Mouse (Mus musculus): ENCODE results near the gene Slc24a5. TPM values are rescaled to one million over a fixed set of nuclear protein-coding genes. Genes with fewer than 3 reads are reported as not detected.
"Not testable (repeated sequence)": the region's sequence is repeated elsewhere in the genome, so short reads cannot be mapped to it uniquely, and the experiment has no call there.

The Slc24a5 gene
- total RNA-seq (2015; ENCODE audit: low replicate concordance) (not detected in 2 replicates), total RNA-seq (2017; ENCODE audit: low replicate concordance) (0.98 TPM in 1 of 2 replicates, not detected in the other)

- no peak for ATAC-seq (replicated peaks; ENCODE audit: low FRiP score, poor library complexity, severe bottlenecking)
These were observed at the start of gene Slc24a5 for GRCm38 (mm10) chr2:125067894-125068293. Slc24a5 (plus strand) TSS chr2:125068124.

- ATAC-seq (replicated peaks; ENCODE audit: low FRiP score, poor library complexity, severe bottlenecking) = no peak
These were observed 43.5 kb upstream of the Slc24a5 start for GRCm38 (mm10) chr2:125024386-125024785.

DNA sequence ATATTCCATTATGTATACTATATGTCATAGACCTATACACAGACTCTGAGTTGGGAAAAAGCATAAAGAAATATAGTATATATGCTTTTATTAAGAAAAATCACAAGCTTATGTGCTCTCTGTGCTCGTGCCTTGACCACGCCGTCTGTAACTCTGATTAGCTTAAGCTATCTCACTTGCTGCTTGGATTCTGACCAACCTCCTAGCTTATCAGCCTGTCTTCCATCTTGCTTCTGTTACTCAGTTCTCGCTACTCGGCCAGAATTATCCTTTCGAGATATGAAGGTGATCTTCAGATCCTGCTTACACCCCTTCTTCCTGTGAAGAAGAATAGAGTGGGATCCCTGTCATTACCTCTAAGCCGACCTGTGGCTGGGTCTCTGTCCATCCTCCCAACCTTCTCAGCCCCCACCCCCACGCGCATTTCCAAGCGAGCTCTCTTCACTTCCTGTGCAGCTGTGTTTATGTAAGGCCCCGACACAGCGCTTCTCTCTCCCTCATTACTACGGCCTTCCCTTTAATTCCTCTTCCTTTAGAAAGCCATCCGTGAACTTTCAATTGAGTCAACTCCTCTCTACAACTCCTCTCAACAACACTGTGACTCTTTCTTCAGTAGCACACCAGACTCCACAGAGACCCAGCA lies 41.4 kb upstream of the Slc24a5 start:
- no peak for ATAC-seq (replicated peaks; ENCODE audit: low FRiP score, poor library complexity, severe bottlenecking)

GRCm38 (mm10) chr2:125030591-125030990 lies 37.3 kb upstream of the Slc24a5 start:
- no peak for ATAC-seq (replicated peaks; ENCODE audit: low FRiP score, poor library complexity, severe bottlenecking)

DNA sequence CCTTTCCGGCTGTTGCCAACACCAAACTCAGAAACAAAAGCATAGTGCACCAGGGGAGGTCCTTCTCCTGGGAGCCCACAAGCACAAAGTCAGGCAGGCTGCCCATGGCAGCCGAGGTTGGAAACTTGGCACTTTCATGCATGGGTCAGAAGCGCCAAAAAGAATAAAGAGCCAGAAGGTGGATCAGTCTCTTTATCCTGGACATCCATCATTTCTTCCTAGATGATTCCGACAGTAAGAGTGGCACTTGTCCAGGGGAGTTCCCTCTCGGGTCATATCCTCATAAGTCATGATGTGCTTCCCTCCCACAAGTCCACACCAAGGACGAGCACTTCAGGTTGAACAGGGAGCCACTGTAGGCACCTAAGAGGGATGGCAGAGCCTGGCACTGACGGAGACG lies 36.8 kb upstream of the Slc24a5 start:
- ATAC-seq (replicated peaks; ENCODE audit: low FRiP score, poor library complexity, severe bottlenecking) = no peak

DNA sequence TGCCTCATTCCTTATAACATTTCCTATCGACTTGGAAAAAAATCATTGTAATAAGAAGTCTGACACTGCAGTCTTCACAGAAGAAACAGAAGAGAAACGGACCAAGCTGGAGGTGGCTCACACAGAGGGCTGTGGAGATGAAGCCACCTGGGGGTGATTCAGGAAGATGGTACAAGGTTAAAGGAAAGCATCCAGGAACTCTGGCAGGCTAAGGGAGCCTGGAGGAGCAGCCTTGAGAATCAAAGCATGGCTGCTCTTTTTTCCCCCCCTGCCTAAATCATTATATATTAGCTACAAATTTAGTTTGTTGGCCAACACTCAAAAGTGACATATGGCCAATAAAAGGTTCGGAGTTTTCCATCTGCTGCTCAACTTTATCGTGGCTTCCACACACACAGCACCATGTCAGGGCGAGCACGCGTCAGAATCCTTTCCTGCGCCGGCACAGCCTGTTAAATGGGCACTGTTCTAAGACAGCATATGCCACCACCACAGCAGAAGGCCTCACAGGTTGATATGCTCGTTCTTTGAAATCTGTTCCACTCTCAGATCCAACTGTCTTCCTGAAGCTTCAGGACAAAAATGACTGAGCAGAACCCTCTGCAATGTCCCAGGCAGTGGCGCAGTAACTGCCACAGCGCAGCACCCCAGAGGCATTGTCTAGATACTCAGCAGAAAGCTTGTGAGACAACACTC lies 36.2 kb upstream of the Slc24a5 start:
- no peak for ATAC-seq (replicated peaks; ENCODE audit: low FRiP score, poor library complexity, severe bottlenecking)

DNA sequence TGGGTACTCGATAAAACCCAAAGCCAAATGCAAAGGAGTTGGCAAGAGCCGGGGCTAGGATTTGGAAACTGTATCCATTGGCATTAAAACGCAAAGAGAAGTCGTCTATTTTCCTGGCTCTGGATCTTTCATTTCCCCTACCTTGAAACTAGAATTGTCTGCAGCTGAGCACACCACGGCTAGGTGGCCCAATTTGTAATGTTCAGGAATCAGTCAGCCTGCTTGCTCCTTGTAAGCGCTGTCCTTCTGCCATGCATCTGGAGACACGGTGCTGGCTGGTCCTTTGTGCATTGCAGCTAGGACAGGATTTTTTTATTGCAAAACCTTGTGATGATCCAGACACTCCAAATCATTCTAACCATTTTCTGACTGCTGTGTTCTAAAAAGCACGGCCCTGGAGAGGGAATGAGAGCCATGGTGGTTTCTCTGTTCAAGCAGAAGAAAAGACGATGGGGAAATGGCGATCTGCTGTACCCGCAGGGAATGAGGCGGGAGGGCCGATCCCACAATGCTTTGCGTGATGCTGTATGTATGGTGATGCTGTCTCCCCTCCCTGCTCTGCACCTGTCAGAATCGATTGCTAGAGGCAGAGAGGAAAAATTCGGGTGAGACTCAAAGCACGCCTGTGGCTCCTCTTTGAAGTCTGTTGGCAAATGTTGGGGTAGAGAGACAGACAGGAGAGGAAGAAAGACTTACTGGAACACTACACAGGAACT lies 35.5 kb upstream of the Slc24a5 start:
- ATAC-seq (replicated peaks; ENCODE audit: low FRiP score, poor library complexity, severe bottlenecking) = no peak

- no peak for ATAC-seq (replicated peaks; ENCODE audit: low FRiP score, poor library complexity, severe bottlenecking)
These were observed 34.7 kb upstream of the Slc24a5 start for GRCm38 (mm10) chr2:125033042-125033743.

DNA sequence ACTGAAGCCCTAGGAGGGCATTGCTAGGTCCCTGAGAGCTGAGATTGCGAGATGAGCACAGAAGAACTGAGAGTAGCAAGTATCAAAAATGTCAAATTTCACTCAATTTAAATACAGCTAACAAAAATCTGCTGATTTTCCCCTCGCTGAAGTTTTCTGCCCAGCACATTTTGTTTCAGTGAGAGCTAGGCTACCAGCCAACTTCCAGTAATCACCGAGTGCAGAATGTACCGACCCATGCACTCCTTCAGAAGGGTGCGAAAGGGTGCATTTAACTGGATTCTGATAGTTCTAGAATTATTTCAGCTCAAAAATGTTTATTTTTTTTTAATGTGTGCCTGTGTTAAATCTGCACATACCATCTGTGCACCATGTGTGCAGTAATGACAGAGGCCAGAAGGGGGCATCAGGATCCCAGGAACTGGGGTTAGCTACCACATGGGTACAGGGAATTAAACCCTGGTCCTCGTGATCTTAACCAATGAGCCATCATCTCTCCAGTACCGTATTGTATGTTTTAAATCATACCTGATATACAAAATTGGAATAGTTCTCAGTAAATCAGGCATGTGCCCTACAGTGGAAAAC lies 12.5 kb upstream of the Slc24a5 start:
- ATAC-seq (replicated peaks; ENCODE audit: low FRiP score, poor library complexity, severe bottlenecking) = no peak

- ATAC-seq (replicated peaks; ENCODE audit: low FRiP score, poor library complexity, severe bottlenecking) = no peak
These were observed 10.6 kb upstream of the Slc24a5 start for GRCm38 (mm10) chr2:125057250-125057815.

DNA sequence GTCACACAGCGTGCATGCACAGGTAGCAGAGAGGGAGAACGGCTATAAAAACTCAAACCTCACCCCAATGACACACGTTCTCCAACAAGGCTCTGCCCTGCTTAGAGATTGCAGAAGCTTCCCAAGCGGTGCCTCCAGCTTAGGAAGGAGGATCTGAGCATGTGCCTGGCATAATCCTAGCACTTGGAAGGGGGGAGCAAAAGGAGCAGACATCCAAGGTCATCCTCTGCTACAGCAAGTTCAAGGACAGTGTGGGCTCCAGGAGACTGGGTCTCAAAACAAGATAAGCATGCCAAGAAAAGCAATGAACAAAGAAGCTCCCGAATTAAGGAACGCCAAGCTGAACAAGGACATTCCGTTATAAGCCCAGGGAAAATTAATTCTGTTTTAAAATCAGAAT lies 6.5 kb upstream of the Slc24a5 start:
- no peak for ATAC-seq (replicated peaks; ENCODE audit: low FRiP score, poor library complexity, severe bottlenecking)

GRCm38 (mm10) chr2:125062944-125063343 lies 5.0 kb upstream of the Slc24a5 start:
- no peak for ATAC-seq (replicated peaks; ENCODE audit: low FRiP score, poor library complexity, severe bottlenecking)

- ATAC-seq (replicated peaks; ENCODE audit: low FRiP score, poor library complexity, severe bottlenecking) = no peak
These were observed 551 bp upstream of the Slc24a5 start for GRCm38 (mm10) chr2:125067373-125067772.

GRCm38 (mm10) chr2:125068696-125069095 lies 772 bp downstream of the Slc24a5 start:
- no peak for ATAC-seq (replicated peaks; ENCODE audit: low FRiP score, poor library complexity, severe bottlenecking)

DNA sequence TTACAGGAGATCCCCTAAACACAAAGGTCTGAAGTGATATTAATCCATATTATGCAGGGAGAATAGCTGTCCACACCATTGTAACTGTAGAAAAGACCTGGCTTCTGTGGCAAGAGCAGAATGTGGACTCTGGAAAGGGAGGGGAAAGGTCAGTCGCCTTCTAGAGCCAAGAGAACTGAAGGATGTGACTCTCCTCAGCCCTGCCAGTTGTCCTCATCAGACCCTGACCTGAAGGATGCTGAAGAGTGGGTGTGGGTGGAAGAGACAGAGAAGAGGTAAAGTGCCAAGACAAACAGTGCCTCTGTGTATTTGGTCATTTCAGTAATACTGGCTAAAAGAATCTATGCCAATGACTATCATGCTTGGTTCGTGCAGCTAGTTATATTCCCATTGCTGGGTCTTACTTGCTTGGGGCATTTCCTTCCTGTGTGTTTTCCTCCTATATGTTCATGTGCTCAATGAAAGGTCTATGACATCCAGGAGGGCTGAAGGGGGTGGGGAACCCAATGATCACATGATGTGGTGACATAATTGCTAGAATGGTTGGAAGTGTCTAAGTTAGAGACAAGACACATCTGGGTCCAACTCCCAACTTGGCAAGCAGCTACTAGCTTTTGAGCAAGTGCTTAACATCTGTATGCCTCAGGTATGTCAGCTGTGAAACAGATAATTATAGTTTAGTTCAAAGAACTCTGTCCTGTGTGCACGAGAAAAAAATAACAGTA lies 5.3 kb downstream of the Slc24a5 start:
- no peak for ATAC-seq (replicated peaks; ENCODE audit: low FRiP score, poor library complexity, severe bottlenecking)

- ATAC-seq (replicated peaks; ENCODE audit: low FRiP score, poor library complexity, severe bottlenecking) = no peak
These were observed 16.0 kb downstream of the Slc24a5 start for GRCm38 (mm10) chr2:125083879-125084278.

DNA sequence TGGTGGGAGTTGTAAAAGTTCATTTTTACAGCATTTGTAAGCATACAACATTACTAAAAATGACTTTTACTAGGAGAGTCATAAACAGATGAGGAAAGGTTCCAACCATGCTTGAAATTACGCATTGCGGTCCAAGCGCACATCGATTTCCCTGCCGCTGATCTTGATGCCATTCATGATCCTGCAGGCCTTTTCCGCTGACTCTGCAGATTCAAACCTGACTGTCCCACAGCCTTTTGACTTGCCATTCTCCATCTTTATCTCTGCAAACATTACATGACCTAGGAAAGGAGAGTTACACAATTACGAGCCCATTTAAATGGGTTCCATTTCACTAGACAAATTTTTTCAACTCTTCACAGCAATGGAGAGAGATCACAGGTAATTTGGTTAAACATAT lies 20.8 kb downstream of the Slc24a5 start:
- ATAC-seq (replicated peaks; ENCODE audit: low FRiP score, poor library complexity, severe bottlenecking) = no peak

DNA sequence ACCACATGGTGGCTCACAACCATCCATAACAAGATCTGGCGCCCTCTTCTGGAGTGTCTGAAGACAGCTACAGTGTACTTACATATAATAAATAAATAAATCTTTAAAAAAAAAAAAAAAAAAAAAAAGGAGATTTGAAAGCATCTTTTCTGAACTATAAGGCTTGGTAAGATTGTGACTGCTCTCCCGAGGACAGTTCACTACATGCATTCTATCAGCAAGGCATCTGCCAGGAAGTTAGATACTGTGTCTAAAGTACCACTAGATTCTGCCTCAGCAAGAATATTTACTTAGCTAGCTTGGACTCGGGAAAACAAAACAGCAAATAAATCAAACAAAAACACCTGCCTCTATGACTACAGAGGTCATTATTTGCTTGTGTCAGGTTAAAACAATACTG lies 24.2 kb downstream of the Slc24a5 start:
- not testable (repeated sequence) for ATAC-seq (replicated peaks; ENCODE audit: low FRiP score, poor library complexity, severe bottlenecking)

DNA sequence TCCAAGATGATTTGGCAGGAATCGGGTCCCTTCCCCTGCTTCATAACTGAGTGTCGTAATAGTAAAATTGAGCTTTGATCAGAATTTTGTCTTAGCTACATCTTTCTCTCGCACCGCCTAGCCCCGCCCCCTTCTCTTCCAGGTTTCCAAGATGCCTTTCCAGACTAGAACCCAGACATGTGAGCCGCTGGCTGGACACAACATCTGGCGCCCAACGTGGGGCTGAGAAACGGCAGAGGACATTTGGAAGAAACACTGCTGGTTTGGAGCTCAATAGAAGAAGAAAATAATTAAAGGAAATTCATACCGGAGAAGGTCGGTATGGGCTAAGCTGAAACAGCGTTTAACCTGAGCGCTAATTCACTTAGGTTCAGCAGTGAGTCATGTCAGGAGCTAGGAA lies 36.6 kb downstream of the Slc24a5 start:
- not testable (repeated sequence) for ATAC-seq (replicated peaks; ENCODE audit: low FRiP score, poor library complexity, severe bottlenecking)
